Mouse (Mus musculus) heart, embryonic 11.5 days (tissue): ENCODE results near the gene Efhd2. TPM values are rescaled to one million over a fixed set of nuclear protein-coding genes. Genes with fewer than 3 reads are reported as not detected.
A peak's percentile ranks its signal among the peaks of the same experiment; 100 is the strongest.

Source experiments
- ATAC-seq: fragments of 200-750 bp; cut with Nextera tagmentation; replicated peaks from 2 replicates; pipeline ENCODE4 v1.8.0; 2017; ENCODE audit warnings: moderate library complexity; ENCODE audit not compliant: insufficient number of reproducible peaks, low FRiP score, low TSS enrichment
- H3K27ac ChIP-seq: fragments of 300-500 bp; sonication (generic); 2 replicates; pipeline ENCODE4 v1.5.1; 2014; ENCODE audit warnings: mild to moderate bottlenecking, low read depth, low read length
- H3K27me3 ChIP-seq: fragments of 300-500 bp; sonication (generic); 2 replicates; pipeline ENCODE4 v1.6.1; 2014; ENCODE audit warnings: mild to moderate bottlenecking, low read length, mixed read lengths; ENCODE audit not compliant: control insufficient read depth, insufficient read depth
- H3K36me3 ChIP-seq: fragments of 300-500 bp; sonication (generic); 2 replicates; pipeline ENCODE4 v1.6.1; 2014; ENCODE audit warnings: mild to moderate bottlenecking, low read length, moderate library complexity, mixed read lengths; ENCODE audit not compliant: control insufficient read depth, insufficient read depth
- H3K4me1 ChIP-seq: fragments of 300-500 bp; sonication (generic); 2 replicates; pipeline ENCODE4 v1.6.1; 2014; ENCODE audit warnings: low read length; ENCODE audit not compliant: control insufficient read depth, insufficient read depth
- H3K4me2 ChIP-seq: fragments of 300-500 bp; sonication (generic); 2 replicates; pipeline ENCODE4 v1.6.1; 2014; ENCODE audit warnings: mild to moderate bottlenecking, moderate library complexity
- H3K4me3 ChIP-seq: fragments of 300-500 bp; sonication (generic); 2 replicates; pipeline ENCODE4 v1.5.1; 2014; ENCODE audit warnings: low read depth, low read length
- H3K9ac ChIP-seq: fragments of 300-500 bp; sonication (generic); 2 replicates; pipeline ENCODE4 v1.6.1; 2014; ENCODE audit warnings: mild to moderate bottlenecking, low read depth, low read length, moderate library complexity
- H3K9me3 ChIP-seq: fragments of 300-500 bp; sonication (generic); replicated peaks from 2 replicates; pipeline ENCODE4 v1.6.1; 2016; ENCODE audit warnings: low read length; ENCODE audit not compliant: control insufficient read depth
- WGBS: fragments of 180-500 bp; shearing (Covaris S2); extraction: QIAGEN DNeasy Blood & Tissue Kit; methylation state at CpG from one replicate; pipeline ENCODE4 v1.1.7; 2014; ENCODE audit not compliant: insufficient replicate concordance; 5-methylcytosine and 5-hydroxymethylcytosine counted together
- polyA plus RNA-seq: library from polyadenylated mRNA; unstranded; fragments of >200 nt; fragmentation: Nextera tagmentation; extraction: Ambion mirVana; gene quantifications from 2 replicates; pipeline ENCODE4 v1.2.1, GENCODE M21; 2014

The Efhd2 gene
- polyA plus RNA-seq, 1 experiment from 2014 or later, result 59.2 TPM

DNA sequence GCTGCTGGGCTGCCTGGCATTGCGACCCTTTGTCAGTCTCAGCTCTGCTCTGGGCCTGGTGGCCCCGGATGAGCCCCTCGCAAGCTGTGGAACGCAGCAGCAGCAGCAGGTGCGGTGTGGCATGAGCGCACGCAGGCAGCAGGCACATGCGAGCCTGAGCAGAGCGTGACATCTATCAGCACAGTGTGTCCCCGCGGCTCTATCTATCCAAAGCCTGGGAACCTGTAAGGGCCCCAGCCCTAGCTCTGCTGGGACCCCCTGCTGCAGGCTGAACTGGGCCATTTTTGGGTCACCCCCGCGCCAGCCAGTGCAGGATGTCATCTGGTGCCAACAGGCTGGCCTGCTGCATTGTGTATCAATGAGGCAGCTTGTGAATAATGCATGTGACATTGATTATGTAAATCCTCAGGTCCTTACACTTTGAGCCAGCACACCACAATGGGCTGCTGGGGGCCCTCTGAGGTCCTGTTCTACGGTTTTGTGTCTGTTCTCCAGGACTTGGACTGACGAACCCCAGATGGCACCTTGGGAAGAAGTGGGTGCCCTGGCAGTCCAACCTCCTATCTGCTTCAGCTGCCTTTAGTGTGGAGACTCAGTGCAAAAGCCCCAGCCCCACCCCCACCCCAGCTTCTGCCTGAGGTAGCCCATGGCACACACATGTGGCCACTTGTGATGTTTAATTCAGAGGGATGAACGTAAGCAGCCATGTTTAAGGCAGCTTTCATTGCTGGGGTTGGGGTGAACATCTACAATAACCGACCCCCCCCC lies 27.2 kb upstream of the Efhd2 start:
- Histone ChIP-seq H3K4me3 (no peak overlapping the region), H3K4me2 (no peak overlapping the region), H3K9me3 (no peaks in the 10 kb centered on the region), H3K4me1 (peaks cover 35% of the 10 kb centered on the region), H3K27ac (no peak overlapping the region), H3K36me3 (no peaks in the 10 kb centered on the region), H3K9ac (no peak overlapping the region), H3K27me3 (peaks cover 2% of the 10 kb centered on the region; the same call in 1 of the 2 replicates)
- WGBS, result 65% methylated on average over 17 of the region's 17 CpGs
- no peak for ATAC-seq

DNA sequence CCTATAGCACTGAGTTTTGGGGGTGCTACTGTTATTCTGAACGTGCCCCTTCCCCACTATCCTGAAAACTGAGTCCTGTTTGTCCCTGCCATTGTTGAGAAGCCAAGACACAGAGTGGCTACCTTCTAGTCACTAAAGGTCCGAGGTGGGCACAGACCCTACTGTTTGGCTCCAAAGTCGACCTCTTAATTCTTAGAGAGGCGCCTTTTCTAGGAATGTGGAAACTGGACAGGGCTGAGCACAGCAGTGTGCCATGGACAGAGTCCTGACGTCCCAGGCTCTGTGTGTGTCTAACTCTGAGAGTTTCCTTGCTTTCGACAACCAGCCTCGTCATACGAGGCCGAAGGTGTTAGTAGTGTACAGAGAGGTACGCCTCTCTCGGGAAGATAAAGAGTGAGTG lies 25.7 kb upstream of the Efhd2 start:
- Histone ChIP-seq H3K27me3 (peaks cover 2% of the 10 kb centered on the region; the same call in 1 of the 2 replicates), H3K9ac (no peak overlapping the region), H3K27ac (peak overlapping the region; percentile 83; the same call in 1 of the 2 replicates), H3K4me3 (no peak overlapping the region), H3K9me3 (no peaks in the 10 kb centered on the region), H3K36me3 (no peaks in the 10 kb centered on the region), H3K4me1 (peaks cover 38% of the 10 kb centered on the region), H3K4me2 (no peak overlapping the region)
- peak; percentile 47; the same call in 1 of the 2 replicates for ATAC-seq
- 53% methylated on average over 11 of the region's 11 CpGs for WGBS

DNA sequence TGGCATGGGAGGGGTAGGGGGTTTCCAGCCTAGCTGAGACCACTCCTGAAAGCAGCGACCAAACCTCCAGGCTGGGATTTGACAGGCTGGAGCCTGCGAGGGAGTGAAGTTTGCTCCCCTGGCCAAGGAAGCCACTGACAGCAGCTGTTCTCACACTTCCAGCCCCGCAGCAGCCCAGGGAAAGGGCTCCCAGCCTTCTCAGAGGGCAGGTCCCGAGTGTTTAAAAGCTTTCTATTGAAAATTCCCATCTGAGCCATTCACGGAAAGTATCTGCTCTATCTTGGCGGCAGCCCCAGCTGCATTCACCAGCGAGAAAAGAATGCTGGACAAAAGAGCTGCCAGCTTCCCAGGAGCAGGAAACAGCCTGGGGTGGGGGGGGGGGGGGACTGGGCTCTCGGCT lies 25.2 kb upstream of the Efhd2 start:
- H3K4me3 ChIP-seq, result no peak overlapping the region
- H3K36me3 ChIP-seq, result no peaks in the 10 kb centered on the region
- WGBS, result 6% methylated on average over 7 of the region's 8 CpGs
- H3K9ac ChIP-seq, result 0 out of 2 replicates have a peak overlapping the region, but pooled peaks have one; percentile 46
- peaks cover 2% of the 10 kb centered on the region; the same call in 1 of the 2 replicates for H3K27me3 ChIP-seq
- H3K4me1 ChIP-seq, result peaks cover 37% of the 10 kb centered on the region
- ATAC-seq, result no peak
- H3K9me3 ChIP-seq, result no peaks in the 10 kb centered on the region
- peak overlapping the region; percentile 41 for H3K4me2 ChIP-seq
- H3K27ac ChIP-seq, result peak overlapping the region; percentile 83

DNA sequence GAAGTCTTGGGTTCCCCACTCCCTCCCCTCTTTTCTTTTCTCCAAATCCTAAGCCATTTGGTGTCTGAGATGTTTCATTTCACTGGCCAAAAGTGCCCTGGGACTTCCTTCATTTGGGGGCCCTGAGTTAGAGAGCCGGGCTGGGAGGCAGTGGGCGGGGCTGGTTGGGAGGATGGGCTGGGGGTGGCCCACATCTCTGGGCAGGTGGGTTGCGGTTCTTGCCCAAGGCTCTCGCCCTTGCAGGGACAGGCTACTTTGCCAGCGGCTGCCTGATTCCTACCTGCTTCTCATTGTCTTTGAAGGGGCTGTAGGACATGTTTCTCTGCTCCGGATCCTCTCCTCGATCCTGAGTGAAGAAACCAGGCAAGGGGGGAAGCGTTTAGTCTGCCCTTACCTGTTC lies 24.2 kb upstream of the Efhd2 start:
- H3K4me2 ChIP-seq, result no peak overlapping the region
- WGBS, result 77% methylated on average over 8 of the region's 8 CpGs
- no peak overlapping the region for H3K27ac ChIP-seq
- ATAC-seq, result no peak
- H3K27me3 ChIP-seq, result no peaks in the 10 kb centered on the region
- no peak overlapping the region for H3K4me3 ChIP-seq
- H3K9me3 ChIP-seq, result no peaks in the 10 kb centered on the region
- H3K36me3 ChIP-seq, result no peaks in the 10 kb centered on the region
- no peak overlapping the region for H3K9ac ChIP-seq
- peaks cover 31% of the 10 kb centered on the region for H3K4me1 ChIP-seq

DNA sequence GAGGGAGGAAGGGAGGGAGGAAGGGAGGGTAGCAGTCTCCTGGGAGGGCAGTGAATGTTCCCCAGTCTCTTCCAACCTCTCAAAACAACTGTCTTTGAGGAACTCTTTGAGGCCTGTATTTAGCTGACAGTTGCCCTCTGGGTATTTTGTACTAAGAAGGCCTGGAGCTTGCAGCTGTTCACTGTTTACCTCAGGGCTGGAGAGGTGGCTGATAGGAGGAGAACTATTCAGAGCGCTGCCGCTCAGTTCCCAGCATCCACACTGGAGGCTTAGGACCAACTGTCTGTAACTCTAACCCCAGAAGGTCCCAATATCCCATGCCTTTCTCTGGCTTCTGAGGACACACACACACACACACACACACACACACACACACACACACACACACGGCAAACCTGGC lies 23.1 kb upstream of the Efhd2 start:
- no peak overlapping the region for H3K9ac ChIP-seq
- no peak overlapping the region for H3K4me3 ChIP-seq
- no peak overlapping the region for H3K4me2 ChIP-seq
- H3K36me3 ChIP-seq, result no peaks in the 10 kb centered on the region
- H3K27me3 ChIP-seq, result no peaks in the 10 kb centered on the region
- no peaks in the 10 kb centered on the region for H3K9me3 ChIP-seq
- no peak for ATAC-seq
- WGBS, result 35% methylated on average over 3 of the region's 3 CpGs
- peaks cover 30% of the 10 kb centered on the region for H3K4me1 ChIP-seq
- no peak overlapping the region for H3K27ac ChIP-seq

DNA sequence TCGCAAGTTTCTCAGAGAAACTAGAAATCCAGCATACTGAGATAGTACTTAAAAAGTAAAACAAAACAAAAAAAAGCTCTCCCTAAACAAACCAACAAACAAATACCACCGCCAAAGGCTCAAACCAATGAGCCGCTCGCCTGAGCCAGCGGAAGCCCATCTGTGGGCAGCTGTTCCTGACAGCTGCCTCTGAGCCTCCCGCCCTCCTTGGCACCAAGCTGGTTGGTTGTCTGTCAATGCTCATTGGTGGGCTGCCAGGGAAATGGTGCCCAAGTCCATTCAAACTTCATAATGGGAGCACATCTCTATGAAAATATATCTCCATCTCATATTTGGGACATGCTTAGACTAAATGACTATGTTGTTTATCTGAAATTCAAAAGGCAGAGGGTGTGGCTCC lies 22.5 kb upstream of the Efhd2 start:
- Histone ChIP-seq H3K4me3 (no peak overlapping the region), H3K27ac (no peak overlapping the region), H3K4me2 (no peak overlapping the region), H3K4me1 (peaks cover 27% of the 10 kb centered on the region), H3K9ac (no peak overlapping the region), H3K9me3 (no peaks in the 10 kb centered on the region), H3K36me3 (no peaks in the 10 kb centered on the region), H3K27me3 (no peaks in the 10 kb centered on the region)
- ATAC-seq, result no peak
- WGBS, result 86% methylated on average over 6 of the region's 6 CpGs

DNA sequence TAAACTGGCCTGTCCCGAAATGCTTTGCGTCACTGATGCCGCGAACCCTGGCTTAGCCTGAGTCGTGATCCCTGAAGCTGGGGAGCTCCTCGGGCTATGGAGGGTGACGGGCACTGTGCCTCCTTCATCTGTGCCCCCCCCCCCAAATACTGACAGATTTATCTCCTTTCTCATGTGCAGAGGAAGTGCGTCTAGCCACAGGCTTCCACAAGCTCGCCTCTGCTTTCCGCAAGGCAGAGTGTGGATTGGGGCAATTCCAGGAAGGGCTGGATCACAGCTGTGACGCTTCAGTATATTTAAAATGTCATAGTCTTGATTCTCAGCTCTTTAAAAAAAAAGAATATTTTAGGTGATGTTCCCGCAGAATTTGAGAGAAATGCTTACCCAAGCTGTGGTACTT lies 21.1 kb upstream of the Efhd2 start:
- H3K9ac ChIP-seq, result no peak overlapping the region
- no peak for ATAC-seq
- H3K4me2 ChIP-seq, result peak overlapping the region; percentile 27; the same call in 1 of the 2 replicates
- peaks cover 22% of the 10 kb centered on the region for H3K4me1 ChIP-seq
- H3K27me3 ChIP-seq, result no peaks in the 10 kb centered on the region
- no peak overlapping the region for H3K27ac ChIP-seq
- H3K9me3 ChIP-seq, result no peaks in the 10 kb centered on the region
- no peaks in the 10 kb centered on the region for H3K36me3 ChIP-seq
- 49% methylated on average over 12 of the region's 12 CpGs for WGBS
- H3K4me3 ChIP-seq, result no peak overlapping the region

DNA sequence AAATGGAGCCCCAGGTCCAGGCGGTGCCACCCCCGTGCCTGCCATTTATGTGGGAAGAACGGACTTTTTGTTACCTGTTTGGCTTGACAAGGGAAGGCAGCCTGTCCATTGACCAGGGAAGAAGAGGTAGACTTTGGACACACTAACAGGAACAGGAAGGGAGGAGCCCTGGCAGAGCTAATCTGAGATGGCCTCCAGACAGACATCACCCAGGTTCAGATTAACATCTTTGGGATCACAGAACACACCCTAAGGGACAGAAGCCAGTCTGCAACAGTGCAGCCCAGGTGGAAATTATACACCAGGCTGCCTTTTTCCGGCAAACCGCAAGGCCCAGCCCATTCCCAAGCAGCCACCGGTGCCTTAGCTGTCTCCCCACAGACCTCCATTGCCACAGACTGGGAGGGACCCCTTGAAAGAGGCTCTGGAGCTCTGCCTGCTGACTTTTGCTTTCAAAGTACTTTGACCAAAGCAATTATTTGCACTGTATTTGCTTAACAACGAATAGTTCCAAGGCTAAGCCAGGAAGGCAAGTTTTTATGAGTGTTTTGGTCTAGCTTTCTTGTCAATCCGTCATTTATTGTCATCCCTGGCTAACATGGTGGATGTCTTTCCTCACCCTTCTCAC lies 18.6 kb upstream of the Efhd2 start:
- Histone ChIP-seq H3K9me3 (no peaks in the 10 kb centered on the region), H3K9ac (no peak overlapping the region), H3K36me3 (no peaks in the 10 kb centered on the region), H3K27ac (no peak overlapping the region), H3K4me2 (no peak overlapping the region), H3K27me3 (no peaks in the 10 kb centered on the region), H3K4me3 (no peak overlapping the region), H3K4me1 (peaks cover 10% of the 10 kb centered on the region)
- 87% methylated on average over 8 of the region's 8 CpGs for WGBS
- ATAC-seq, result no peak
